Mouse (Mus musculus) gastrocnemius, adult 18-20 months (tissue): ENCODE data around the gene Slc2a4. TPM values are rescaled to one million over a fixed set of nuclear protein-coding genes. Genes with fewer than 3 reads are reported as not detected.
"Not testable (repeated sequence)": the region's sequence is repeated elsewhere in the genome, so short reads cannot be mapped to it uniquely, and the experiment has no call there.

Experiments
- DNase-seq: peaks from one replicate; pipeline ENCODE4 v3.0.0; 2021; ENCODE audit warnings: low spot score
- total RNA-seq, 2 experiments: library from RNA; stranded (reverse); gene quantifications; 2 replicates each; pipeline ENCODE4 v1.2.3; 2021

The Slc2a4 gene
- total RNA-seq, 2 experiments from 2014 or later: 424 to 439 TPM

DNA sequence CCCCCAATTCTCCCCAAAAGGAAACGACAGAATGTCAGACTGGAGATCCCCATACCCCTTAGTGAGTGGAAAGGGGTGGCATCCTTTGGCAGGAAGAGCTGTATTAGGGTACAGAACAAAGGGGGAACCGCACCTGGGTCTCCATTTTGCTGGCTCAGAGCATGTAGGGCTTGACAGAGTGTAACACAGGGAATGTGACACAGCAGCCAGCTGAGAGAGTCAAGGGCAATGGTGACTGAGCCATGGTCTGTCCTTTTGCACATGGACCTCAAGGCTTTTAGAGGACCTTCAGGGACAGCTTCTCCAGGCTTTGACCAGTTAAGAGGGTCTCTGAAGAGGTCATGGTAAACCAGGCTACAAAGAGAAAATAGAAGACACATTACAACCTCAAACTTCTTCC lies 26.9 kb upstream of the Slc2a4 start:
- DNase-seq: no peak

DNA sequence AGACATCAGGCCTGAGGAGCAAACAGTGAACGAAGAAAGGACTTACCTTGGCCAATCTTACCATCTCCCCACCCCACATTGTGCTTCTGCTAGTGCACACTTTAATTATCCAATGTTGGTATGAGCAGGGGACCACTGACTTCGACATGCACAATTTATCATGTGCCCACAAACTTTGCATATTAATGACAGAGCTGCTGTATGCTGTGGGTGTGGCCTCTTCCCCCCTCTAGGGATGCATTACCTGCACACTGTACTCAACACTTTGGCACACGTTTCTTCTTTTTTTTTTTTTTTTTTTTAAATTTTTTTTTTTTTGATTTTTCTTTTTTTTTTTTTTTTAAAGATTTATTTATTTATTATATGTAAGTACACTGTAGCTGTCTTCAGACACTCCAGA lies 22.8 kb upstream of the Slc2a4 start:
- DNase-seq: no peak

DNA sequence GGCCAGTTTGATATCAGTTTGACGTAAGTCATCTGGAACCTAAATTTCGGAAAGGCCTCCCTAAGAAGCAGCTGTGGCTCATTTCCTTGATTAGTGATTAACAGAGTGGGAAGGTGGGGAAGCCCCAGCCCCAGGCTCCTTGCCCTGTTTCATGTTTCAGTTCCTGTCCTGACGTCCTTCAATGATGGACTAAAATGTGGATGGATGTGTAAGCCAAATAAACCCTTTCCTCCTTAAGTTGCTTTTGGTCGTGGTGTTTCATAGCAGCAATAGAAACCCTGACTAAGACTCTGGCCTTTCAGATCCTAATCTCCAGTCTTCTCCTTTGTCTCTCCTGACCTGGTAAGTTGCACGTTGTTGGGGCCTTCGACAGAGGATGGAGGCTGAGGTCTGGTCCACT lies 22.2 kb upstream of the Slc2a4 start:
- no peak for DNase-seq

DNA sequence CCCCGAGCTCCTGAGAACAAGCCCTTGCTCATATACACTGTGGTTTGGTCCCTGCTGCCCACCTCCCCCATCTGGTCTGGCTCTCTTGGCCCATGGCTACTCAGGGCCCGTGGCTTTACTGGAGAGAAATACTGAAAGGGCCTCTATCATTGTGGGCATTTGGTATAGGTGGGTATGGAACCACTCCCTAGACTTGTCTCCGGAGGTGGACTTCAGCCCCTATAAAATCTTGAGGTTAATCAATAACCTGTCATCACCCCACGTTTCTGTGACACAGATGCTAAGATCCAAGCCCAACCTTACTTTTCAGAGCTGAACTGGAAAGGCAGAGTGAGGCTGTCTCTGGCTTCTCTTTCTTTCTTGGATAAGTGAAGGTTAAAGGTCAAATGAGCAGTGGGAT lies 20.8 kb upstream of the Slc2a4 start:
- no peak for DNase-seq

DNA sequence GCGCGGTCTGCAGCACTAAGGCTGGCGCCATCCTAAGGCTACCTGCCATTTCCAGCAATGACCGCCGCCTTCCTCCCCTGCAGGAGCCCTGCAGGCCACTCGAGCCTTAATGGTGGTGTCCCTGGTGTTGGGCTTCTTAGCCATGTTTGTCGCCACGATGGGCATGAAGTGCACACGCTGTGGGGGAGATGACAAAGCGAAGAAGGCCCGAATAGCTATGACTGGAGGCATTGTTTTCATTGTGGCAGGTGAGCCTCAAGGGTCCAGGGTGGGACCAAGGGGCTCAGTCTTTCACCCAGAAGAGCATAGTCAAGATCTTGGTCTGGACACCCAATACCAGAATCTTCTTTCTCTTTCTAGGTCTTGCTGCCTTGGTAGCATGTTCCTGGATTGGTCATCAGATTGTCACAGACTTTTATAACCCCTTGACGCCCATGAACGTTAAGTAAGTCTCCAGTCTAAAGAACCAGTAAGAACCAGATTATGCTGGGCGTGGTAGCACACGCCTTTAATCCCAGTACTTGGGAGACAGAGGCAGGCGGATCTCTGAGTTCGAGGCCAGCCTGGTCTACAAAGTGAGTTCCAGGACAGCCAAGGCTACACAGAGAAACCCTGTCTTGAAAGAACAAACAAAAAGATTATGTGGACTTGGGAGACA lies 19.0 kb upstream of the Slc2a4 start:
- DNase-seq: no peak

DNA sequence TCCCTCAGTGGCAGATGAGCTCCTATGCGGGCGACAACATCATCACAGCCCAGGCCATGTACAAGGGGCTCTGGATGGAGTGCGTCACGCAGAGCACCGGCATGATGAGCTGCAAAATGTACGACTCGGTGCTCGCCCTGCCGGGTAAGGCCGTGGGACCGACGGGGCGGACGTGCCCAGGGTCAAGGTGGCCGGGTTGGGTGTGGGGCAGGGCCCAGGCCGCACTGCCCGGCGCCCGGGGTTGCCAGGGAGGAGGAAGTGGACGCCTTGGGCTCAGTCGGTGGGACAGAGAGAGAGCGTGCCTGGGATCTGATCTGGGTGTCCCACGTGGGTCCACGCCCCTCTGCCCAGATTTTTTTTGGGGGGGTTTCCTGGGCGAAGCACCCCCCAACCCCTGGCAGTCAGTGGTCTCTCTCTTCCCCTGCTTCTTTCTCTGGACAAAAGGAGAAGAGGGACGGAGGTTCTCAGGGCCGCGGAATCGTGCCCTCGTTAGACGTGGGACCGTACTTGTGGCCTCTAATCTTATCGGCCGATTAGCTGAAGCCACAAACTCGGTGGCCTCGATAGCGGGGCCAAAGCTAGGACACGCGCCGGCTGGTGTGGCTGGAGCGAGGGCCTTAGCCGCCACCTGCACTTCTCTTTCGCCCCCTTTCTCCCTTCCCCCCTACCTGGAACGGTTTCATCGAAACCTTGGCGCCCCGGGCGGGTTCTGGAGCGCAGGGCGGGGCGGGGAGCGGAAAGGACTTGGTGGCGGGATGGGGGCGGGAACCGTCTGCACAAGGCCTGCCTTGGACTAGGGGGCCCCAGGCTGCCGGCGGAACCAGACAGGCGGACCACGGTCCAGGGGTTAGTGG lies 18.2 kb upstream of the Slc2a4 start:
- DNase-seq: no peak

DNA sequence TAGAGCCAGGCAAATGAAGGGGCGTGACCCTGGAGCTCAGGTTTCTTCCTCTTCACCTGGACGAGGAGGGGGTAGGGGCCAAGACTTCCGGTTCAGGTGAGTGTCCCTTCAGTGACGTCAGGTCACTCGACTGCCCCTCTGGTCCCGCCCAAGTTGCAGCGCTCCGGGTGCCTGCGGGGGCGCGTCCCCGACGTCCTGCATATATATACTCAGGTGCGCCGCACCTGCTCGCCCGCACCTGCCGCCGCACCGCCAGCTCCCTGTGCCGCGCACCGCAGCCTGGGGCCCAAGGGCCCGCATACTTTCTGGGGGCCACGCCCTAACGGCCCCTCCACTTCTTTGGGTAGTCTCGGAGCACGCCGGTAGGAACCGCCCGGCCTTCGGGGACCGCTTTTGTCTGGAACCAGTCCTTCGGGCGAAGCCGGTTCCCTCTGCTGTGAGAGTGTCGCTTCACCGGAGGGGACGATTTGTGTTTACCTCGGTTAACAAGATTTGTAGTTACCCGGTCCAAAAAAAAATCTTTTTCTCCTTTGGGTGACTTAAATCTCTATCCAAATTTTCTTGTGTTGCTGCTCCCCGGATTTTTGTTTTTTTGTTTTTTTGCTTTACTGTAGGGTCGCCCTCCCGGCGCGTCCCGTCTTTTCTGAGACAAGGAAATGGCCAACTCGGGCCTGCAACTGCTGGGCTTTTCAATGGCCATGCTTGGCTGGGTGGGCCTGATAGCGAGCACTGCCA lies 17.4 kb upstream of the Slc2a4 start:
- no peak for DNase-seq

DNA sequence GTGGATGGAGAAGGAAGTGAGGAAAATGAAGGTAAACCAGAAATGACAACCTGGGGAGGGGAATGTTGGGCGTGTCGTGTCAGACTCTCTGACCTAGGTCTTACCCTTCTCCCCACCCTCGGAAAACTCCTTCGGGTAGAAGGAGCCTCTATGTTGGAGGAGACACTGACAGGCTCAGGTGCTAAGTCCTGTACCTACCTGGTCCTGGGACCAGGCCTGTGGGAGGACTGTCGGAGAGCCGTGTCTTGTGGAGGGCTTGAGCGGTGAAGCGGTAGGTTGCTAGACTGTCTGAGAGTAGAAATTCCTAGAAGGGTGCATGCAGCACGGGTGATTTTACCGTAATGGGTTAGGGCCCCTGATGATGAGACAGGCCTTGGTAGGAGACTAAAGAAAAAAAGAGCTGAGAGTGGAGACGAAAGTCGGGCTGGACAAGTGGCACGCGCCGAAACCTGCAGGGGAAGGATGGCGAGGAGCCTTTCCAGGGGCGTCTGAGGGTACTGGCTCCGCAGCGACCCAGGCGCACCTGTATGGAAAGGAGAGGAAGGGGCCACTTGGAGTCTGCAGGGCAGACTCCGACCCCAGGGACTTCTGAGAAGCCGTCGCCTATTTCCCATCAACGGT lies 16.8 kb upstream of the Slc2a4 start, which contains the start of gene Cldn7:
TSS of gene Cldn7 (plus strand) at position 130 of the 621 bp plus-strand sequence.
- no peak for DNase-seq

DNA sequence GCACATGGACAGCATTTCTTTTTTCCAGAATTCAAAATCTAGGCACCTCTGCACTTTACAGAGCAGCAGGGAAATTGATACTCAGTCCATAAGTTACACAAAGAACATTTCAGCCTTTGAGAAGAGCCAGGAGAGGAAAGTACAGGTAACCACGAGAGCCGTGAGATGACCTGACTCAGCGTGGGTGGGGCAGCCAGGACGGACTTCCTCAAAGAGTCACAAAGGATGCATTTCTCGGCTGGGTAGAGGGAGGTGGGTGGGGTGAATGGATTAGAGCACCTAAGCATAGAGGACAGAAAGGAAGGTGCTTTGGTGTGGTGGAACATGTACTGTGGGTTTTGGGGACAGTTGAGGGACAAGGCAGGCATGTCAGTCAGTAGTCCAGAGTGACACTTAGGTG lies 13.9 kb upstream of the Slc2a4 start:
- no peak for DNase-seq

DNA sequence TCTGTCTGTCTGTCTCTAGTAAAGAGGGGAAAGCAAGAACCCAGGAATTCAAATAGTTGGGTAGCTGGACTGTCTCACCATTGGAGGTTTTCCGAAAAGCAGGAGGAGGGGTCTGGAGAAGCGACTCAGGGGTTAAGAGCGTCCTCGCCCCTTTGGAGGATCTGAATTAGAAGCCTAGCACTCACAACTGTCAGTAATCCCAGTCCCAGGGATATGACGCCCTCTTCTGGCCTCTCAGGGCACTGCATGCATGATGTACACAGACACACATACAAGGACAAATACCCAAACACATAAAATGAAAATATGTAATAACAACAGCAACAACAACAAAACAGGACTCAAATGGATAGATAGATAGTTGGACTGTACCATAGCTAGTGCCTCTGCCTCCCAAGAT lies 12.6 kb upstream of the Slc2a4 start:
- no peak for DNase-seq

DNA sequence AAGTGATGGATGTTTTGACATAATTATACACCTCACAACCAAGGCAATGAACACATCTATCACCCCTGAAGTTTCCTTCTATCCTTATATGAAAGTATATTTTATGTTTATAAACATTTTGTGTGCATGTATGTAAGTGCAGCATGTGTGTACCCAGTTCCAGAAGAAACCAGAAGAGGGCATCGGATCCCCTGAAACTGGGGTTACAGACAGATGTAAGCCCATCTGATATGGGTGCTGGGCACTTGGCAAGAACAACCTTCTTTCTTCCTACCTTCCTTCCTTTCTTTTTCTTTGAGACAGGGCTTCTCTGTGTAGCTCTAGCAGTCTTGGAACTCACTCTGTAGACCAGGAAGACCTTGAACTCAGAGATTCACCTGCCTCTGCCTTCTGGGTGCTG lies 8.2 kb upstream of the Slc2a4 start:
- no peak for DNase-seq

DNA sequence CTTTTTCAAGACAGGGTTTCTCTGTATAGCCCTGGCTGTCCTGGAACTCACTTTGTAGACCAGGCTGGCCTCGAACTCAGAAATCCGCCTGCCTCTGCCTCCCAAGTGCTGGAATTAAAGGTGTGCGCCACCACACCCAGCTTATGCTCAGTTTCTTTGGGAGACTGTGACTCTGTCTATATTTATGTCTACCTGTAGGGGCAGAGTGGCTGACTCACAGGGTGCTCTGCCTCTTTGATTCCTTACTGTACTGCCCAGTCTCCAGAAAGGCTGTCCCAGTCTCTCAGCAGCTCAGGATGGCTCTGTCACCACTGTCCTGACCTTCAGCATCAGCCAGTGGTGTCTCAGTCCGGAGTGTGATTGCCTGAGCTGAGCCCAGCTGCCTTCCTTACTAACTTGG lies 7.6 kb upstream of the Slc2a4 start:
- not testable (repeated sequence) for DNase-seq

DNA sequence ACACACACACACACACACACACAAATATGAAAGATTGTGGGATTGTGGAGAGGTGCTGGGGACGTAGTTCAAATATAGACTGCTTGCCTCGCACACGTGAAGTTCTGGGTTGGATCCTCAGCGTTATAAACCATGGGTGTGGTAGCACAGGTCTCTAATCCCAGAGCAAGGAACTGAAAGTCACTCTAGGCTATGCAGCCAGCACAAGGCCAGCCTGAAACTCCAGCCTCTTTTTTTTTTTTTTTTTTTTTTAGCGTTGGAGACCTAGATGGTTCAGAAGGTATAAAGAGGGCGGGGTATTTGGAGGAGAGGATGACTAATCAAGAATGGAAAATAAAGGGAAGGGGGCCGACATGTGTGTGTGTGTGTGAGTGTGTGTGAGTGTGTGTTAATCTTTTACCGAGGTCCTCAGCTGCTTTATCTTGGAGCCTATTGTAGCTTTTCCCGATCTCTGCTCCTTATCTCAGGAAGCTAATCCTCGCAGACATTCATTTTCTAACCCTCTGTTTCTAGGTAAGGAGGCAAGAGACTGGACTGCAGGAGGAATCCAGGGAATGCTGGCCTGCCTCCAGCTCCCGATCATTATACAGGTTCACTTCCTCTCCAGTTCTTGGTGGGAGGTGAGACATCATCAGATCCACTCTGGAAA lies 5.4 kb upstream of the Slc2a4 start:
- no peak for DNase-seq

DNA sequence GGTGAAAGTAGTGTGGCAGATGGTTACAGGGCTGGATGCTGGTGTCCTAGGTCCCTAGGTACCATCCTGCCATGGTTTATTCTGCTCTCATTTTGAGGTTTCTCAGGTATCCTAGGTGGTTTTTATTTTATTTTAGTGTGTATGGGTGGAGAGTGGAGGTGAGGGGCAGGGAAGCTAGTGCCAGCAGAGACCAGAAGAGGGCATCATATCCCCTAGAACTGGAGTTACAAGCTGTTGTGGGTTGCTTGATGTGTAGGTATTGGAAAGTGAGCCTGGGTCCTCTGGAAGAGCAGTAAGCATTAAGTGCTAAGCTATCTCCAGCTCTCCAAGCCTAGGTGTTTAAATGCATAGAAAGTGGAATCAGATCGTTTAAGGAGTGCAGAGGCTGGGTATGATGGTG lies 4.3 kb upstream of the Slc2a4 start:
- DNase-seq: no peak

DNA sequence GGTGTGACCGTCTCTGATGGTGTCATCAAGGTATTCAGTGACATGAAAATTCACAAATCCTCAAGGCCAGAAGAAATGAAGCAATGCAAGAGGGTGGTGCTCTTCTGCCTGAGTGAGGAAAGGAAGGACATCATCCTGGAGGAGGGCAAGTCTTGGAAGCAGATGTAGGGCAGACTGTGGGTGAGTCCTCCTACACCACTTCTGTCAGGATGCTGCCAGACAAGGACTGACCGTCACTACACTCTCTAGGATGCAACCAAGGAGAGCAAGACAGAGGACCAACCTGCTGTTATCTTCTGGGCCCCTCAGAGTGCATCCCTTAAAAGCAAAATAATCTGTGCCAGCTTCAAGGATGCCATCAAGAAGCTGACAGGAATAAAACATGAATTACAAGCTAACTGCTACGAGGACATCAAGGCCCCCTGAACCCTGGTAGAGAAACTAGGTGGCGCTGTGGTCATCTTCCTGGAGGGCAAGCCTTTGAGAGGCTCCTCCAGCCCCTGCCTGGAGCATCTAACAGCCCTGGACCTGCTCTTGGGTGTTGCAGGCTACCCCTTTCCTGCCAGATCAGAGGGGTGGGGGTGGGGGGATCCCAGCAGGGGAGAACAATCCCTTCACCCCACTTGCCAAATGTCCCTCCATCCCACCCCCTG lies 2.9 kb upstream of the Slc2a4 start:
- DNase-seq: peak; percentile 31

DNA sequence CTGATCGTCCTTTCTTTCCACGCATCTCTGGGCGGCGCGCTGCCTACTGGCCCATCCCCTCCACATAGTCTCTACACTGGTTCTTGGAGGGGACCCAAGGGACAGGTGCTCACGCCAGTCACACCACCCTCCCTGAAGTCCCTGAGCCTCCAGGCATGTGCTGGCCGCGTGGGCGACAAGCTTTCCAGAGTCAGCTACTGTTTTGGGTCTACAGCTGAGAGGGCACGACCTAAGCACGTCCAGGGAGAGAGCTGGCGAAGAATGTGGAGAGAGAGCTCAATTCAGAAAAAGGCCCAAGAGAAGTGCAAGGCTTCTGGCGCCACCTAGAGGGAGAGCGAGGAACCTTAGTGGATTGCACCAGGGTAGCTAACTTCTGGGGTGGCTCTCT lies 769 bp upstream of the Slc2a4 start:
- DNase-seq: peak; percentile 95

DNA sequence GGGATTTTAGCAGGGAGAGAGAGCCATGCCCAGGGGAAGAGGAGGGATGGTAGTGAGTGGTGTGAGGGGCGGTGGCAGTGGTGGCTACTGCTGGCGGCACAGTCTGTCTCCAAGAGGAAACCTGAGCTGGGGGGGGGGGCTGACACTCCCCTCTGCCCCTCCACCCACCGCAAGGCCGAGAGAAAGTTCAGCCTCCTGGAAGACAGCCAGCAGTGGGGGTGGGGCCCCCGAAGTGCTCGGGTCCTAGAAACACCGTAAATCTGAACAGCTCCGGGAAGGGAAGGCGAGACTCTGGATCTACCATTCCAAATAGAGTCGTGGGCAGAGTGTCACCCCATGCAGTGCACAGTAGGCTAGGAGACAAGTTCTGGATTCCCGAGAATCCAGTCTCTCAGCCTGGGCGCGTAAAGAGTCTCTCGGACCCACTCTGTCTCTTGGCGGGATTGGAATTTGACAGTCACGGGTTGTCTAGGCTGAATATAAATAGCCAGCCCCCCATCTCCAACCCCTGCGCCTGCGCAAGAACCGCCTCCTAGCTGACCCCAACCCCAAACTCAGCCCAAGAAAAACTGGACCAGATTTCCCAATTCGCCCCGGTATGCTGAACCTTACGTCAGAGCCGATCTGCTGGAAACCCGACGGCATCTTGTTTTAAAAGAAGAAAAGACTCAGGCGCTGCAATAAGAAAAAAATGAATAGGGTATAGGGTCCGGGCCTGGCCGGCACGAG lies 487 bp downstream of the Slc2a4 start:
- DNase-seq: peak; percentile 88

DNA sequence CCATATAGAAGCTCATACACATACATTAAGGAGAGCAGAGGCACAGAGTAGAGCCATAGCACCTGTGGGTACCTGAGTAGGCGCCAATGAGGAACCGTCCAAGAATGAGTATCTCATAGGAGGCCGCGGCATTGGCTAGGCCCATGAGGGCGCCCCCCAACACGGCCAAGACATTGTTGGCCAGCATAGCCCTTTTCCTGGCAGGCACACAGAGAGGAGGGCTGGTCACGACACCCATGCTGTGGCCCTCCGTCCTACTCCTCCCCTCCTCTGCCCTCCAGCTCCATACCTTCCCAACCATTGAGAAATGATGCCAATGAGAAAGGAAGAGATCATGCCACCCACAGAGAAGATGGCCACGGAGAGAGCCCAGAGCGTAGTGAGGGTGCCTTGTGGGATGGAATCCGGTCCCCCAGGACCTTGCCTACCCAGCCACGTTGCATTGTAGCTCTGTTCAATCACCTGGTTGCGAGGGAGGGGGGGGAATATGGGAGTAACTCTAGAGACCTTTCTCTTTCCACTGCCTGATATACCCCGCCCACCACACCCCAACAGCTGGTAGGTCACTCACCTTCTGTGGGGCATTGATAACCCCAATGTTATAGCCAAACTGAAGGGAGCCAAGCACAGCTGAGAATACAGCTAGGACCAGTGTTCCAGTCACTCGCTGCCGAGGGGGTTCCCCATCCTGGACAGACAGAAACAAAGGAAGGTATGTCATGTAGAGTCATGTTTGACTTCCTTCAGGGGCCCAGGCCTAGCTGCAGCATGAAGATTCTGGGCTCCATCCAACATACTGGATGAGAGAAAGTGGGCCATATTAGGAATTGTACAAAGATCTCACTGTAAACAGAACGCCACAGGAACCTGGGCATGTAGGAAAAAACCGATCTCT lies 1.7 kb downstream of the Slc2a4 start:
- no peak for DNase-seq

DNA sequence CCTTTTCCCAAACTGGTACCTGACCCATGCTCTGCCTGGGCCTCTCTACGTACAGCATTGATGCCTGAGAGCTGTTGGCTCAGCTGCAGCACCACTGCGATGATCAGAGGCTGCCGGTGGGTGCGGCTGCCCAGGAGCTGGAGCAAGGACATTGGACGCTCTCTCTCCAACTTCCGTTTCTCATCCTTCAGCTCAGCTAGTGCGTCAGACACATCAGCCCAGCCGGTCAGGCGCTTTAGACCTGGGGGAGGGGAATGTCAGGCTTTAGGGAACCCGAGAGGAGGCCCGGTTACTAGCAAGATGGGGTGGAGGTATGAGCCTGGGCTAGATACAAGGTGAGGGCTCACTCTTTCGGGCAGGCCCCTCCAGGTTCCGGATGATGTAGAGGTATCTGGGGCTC lies 2.8 kb downstream of the Slc2a4 start:
- peak; percentile 24 for DNase-seq
